Mouse (Mus musculus): ENCODE results near the gene Gad2. TPM values are rescaled to one million over a fixed set of nuclear protein-coding genes. Genes with fewer than 3 reads are reported as not detected.

Gene Gad2
- polyA plus RNA-seq, 1 experiment from 2014 or later = not detected

- H3K4me3 ChIP-seq (ENCODE audit: low read length) = no peak overlapping the region
- no peaks in the 10 kb centered on the region for H3K9me3 ChIP-seq (ENCODE audit: control insufficient read depth, low read length)
- H3K4me1 ChIP-seq (ENCODE audit: control insufficient read depth, insufficient read depth, low read length) = no peaks in the 10 kb centered on the region
- H3K36me3 ChIP-seq (ENCODE audit: control insufficient read depth, insufficient read depth, low read length) = no peaks in the 10 kb centered on the region
- 49% methylated on average over 4 of the region's 4 CpGs for WGBS
- no peaks in the 10 kb centered on the region for H3K27me3 ChIP-seq (replicated peaks; ENCODE audit: control insufficient read depth, insufficient read depth, low read length)
- H3K27ac ChIP-seq (ENCODE audit: low read length) = no peak overlapping the region
- ATAC-seq = peak; percentile 70
- no peak overlapping the region for H3K9ac ChIP-seq (ENCODE audit: low read depth, low read length)
- H3K4me2 ChIP-seq (ENCODE audit: low read depth, low read length) = no peak overlapping the region
Measured at GRCm38 (mm10) chr2:22704780-22705727, 83.0 kb downstream of the Gad2 start.

- Histone ChIP-seq H3K36me3 (ENCODE audit: control insufficient read depth, insufficient read depth, low read length) (no peaks in the 10 kb centered on the region), H3K9me3 (ENCODE audit: control insufficient read depth, low read length) (no peaks in the 10 kb centered on the region), H3K4me3 (ENCODE audit: low read length) (no peak overlapping the region), H3K27me3 (replicated peaks; ENCODE audit: control insufficient read depth, insufficient read depth, low read length) (no peaks in the 10 kb centered on the region), H3K4me2 (ENCODE audit: low read depth, low read length) (no peak overlapping the region), H3K9ac (ENCODE audit: low read depth, low read length) (no peak overlapping the region), H3K4me1 (ENCODE audit: control insufficient read depth, insufficient read depth, low read length) (no peaks in the 10 kb centered on the region), H3K27ac (ENCODE audit: low read length) (no peak overlapping the region)
- no peak for ATAC-seq
- WGBS = 61% methylated on average over 3 of the region's 3 CpGs
Measured at GRCm38 (mm10) chr2:22706233-22706632, 84.2 kb downstream of the Gad2 start.

GRCm38 (mm10) chr2:22721522-22722470 lies 99.8 kb downstream of the Gad2 start:
- ATAC-seq = peak; percentile 50; the same call in 1 of the 2 replicates

GRCm38 (mm10) chr2:22723927-22724534 lies 102.0 kb downstream of the Gad2 start:
- 61% methylated on average over 3 of the region's 3 CpGs for WGBS
- no peak for ATAC-seq
- H3K36me3 ChIP-seq (ENCODE audit: control insufficient read depth, insufficient read depth, low read length) = no peaks in the 10 kb centered on the region

More at GRCm38 (mm10) chr2:22721522-22722470, 99.8 kb downstream of the Gad2 start:
- Histone ChIP-seq H3K9me3 (ENCODE audit: control insufficient read depth, low read length) (no peaks in the 10 kb centered on the region), H3K9ac (ENCODE audit: low read depth, low read length) (no peak overlapping the region), H3K4me1 (ENCODE audit: control insufficient read depth, insufficient read depth, low read length) (no peaks in the 10 kb centered on the region), H3K4me2 (ENCODE audit: low read depth, low read length) (no peak overlapping the region), H3K36me3 (ENCODE audit: control insufficient read depth, insufficient read depth, low read length) (no peaks in the 10 kb centered on the region), H3K27me3 (replicated peaks; ENCODE audit: control insufficient read depth, insufficient read depth, low read length) (no peaks in the 10 kb centered on the region), H3K27ac (ENCODE audit: low read length) (no peak overlapping the region), H3K4me3 (ENCODE audit: low read length) (no peak overlapping the region)
- 28% methylated on average over 8 of the region's 8 CpGs for WGBS

DNA sequence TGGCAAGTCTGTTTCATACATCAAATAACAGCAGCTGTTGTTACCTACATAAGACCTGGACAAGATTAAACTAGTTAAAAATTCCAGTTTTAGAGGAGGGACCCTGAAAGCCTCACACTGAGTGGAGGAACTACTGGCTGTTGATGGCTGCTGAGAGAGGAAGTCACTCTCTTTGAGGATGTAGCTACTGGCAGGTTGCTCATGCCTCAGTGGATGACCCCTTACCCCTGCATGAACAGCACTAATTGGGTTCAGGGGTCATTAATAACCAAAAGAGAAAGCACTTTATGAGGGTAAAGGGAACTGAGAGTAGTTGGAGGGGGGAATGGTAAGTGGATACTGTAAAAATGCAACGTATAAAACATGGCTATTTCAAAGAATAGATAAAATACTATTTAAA lies 105.1 kb downstream of the Gad2 start:
- 81% methylated on average over 1 of the region's 1 CpGs for WGBS
- Histone ChIP-seq H3K4me3 (ENCODE audit: low read length) (no peak overlapping the region), H3K9me3 (ENCODE audit: control insufficient read depth, low read length) (no peaks in the 10 kb centered on the region), H3K27me3 (replicated peaks; ENCODE audit: control insufficient read depth, insufficient read depth, low read length) (no peaks in the 10 kb centered on the region), H3K9ac (ENCODE audit: low read depth, low read length) (no peak overlapping the region), H3K4me1 (ENCODE audit: control insufficient read depth, insufficient read depth, low read length) (no peaks in the 10 kb centered on the region), H3K36me3 (ENCODE audit: control insufficient read depth, insufficient read depth, low read length) (no peaks in the 10 kb centered on the region), H3K27ac (ENCODE audit: low read length) (no peak overlapping the region), H3K4me2 (ENCODE audit: low read depth, low read length) (no peak overlapping the region)
- no peak for ATAC-seq

More at GRCm38 (mm10) chr2:22723927-22724534, 102.0 kb downstream of the Gad2 start:
- Histone ChIP-seq H3K4me1 (ENCODE audit: control insufficient read depth, insufficient read depth, low read length) (no peaks in the 10 kb centered on the region), H3K27ac (ENCODE audit: low read length) (no peak overlapping the region), H3K27me3 (replicated peaks; ENCODE audit: control insufficient read depth, insufficient read depth, low read length) (no peaks in the 10 kb centered on the region), H3K9ac (ENCODE audit: low read depth, low read length) (no peak overlapping the region), H3K4me2 (ENCODE audit: low read depth, low read length) (no peak overlapping the region), H3K4me3 (ENCODE audit: low read length) (no peak overlapping the region), H3K9me3 (ENCODE audit: control insufficient read depth, low read length) (no peaks in the 10 kb centered on the region)

- Histone ChIP-seq H3K27me3 (replicated peaks; ENCODE audit: control insufficient read depth, insufficient read depth, low read length) (no peaks in the 10 kb centered on the region), H3K9ac (ENCODE audit: low read depth, low read length) (no peak overlapping the region), H3K9me3 (ENCODE audit: control insufficient read depth, low read length) (no peaks in the 10 kb centered on the region), H3K36me3 (ENCODE audit: control insufficient read depth, insufficient read depth, low read length) (no peaks in the 10 kb centered on the region), H3K27ac (ENCODE audit: low read length) (no peak overlapping the region), H3K4me1 (ENCODE audit: control insufficient read depth, insufficient read depth, low read length) (no peaks in the 10 kb centered on the region), H3K4me3 (ENCODE audit: low read length) (no peak overlapping the region), H3K4me2 (ENCODE audit: low read depth, low read length) (no peak overlapping the region)
- ATAC-seq = no peak
- 71% methylated on average over 2 of the region's 2 CpGs for WGBS
Measured at GRCm38 (mm10) chr2:22736134-22736533, 114.1 kb downstream of the Gad2 start.

DNA sequence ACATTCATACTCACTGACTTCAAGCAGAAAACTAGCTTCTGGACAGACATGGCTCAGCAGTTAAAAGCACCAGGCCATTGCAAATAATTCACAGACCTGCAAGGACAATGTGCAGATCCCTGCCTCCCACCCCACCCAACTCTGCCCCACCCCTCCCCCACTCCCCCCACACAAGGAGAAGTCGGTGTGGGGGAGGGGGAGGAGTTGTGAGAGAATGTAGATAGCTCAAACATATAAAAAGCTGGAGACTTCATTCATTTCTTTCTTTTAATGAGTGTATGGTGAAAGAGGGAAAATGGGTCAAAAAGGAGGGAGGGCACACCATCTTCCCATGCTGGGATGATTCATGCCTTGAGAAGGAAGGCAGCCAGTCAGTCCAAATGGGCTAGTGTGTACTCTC lies 117.4 kb downstream of the Gad2 start:
- H3K9ac ChIP-seq (ENCODE audit: low read depth, low read length) = no peak overlapping the region
- WGBS = 71% methylated on average over 1 of the region's 1 CpGs
- ATAC-seq = no peak
- H3K4me2 ChIP-seq (ENCODE audit: low read depth, low read length) = no peak overlapping the region
- H3K27me3 ChIP-seq (replicated peaks; ENCODE audit: control insufficient read depth, insufficient read depth, low read length) = no peaks in the 10 kb centered on the region
- H3K4me1 ChIP-seq (ENCODE audit: control insufficient read depth, insufficient read depth, low read length) = peaks cover 2% of the 10 kb centered on the region; the same call in 1 of the 2 replicates
- H3K4me3 ChIP-seq (ENCODE audit: low read length) = no peak overlapping the region
- no peaks in the 10 kb centered on the region for H3K36me3 ChIP-seq (ENCODE audit: control insufficient read depth, insufficient read depth, low read length)
- H3K27ac ChIP-seq (ENCODE audit: low read length) = no peak overlapping the region
- H3K9me3 ChIP-seq (ENCODE audit: control insufficient read depth, low read length) = no peaks in the 10 kb centered on the region

DNA sequence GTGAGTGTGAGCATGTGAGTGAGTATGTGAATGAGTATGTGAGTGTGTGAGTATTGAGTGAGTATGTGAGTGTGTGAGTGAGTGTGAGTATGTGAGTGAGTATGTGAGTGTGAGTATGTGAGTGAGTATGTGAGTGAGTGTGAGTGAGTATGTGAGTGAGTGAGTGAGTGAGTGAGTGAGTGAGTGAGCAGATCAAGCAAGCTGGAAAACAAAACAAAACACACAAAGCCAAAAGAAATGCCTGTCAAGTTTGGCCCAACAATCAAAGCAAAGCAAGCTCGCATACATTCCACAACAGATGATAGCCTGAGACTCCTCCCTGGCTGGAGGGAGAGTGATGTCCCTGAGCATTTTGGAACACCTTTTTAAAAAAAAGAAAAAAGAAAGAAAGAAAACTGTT lies 118.4 kb downstream of the Gad2 start:
- WGBS = 72% methylated on average over 1 of the region's 1 CpGs
- no peak overlapping the region for H3K9ac ChIP-seq (ENCODE audit: low read depth, low read length)
- H3K9me3 ChIP-seq (ENCODE audit: control insufficient read depth, low read length) = no peaks in the 10 kb centered on the region
- no peaks in the 10 kb centered on the region for H3K36me3 ChIP-seq (ENCODE audit: control insufficient read depth, insufficient read depth, low read length)
- no peaks in the 10 kb centered on the region for H3K27me3 ChIP-seq (replicated peaks; ENCODE audit: control insufficient read depth, insufficient read depth, low read length)
- peaks cover 2% of the 10 kb centered on the region; the same call in 1 of the 2 replicates for H3K4me1 ChIP-seq (ENCODE audit: control insufficient read depth, insufficient read depth, low read length)
- H3K4me2 ChIP-seq (ENCODE audit: low read depth, low read length) = no peak overlapping the region
- no peak overlapping the region for H3K27ac ChIP-seq (ENCODE audit: low read length)
- no peak overlapping the region for H3K4me3 ChIP-seq (ENCODE audit: low read length)
- no peak for ATAC-seq

DNA sequence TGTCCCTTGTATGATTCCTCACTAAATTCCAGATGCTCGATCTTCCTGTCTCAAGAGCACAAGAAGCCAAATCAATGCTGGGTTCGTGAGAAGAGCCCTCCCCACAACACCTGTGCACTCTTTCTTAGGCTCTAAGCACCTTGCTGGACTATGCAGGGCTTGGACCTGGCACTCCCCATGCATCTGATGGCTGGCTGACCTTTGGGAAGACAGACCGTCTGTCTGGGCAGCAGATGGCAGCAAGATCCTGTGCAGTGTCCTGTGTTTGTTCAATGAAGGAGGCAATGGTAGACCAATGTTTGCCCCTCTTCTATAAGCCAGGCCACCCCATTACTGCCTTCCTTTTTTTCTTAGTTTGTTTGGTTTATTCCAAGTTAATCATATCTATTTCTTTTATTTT lies 119.2 kb downstream of the Gad2 start:
- ATAC-seq = no peak
- Histone ChIP-seq H3K27ac (ENCODE audit: low read length) (no peak overlapping the region), H3K4me3 (ENCODE audit: low read length) (no peak overlapping the region), H3K9me3 (ENCODE audit: control insufficient read depth, low read length) (no peaks in the 10 kb centered on the region), H3K4me2 (ENCODE audit: low read depth, low read length) (no peak overlapping the region), H3K4me1 (ENCODE audit: control insufficient read depth, insufficient read depth, low read length) (peaks cover 2% of the 10 kb centered on the region; the same call in 1 of the 2 replicates), H3K9ac (ENCODE audit: low read depth, low read length) (no peak overlapping the region), H3K27me3 (replicated peaks; ENCODE audit: control insufficient read depth, insufficient read depth, low read length) (no peaks in the 10 kb centered on the region), H3K36me3 (ENCODE audit: control insufficient read depth, insufficient read depth, low read length) (no peaks in the 10 kb centered on the region)
- WGBS = 69% methylated on average over 3 of the region's 3 CpGs
